Mouse (Mus musculus) mesoderm, embryonic 11.5 days (tissue): ENCODE measurements at regions not wholly inside any gene's neighbourhood (a gene's known extent, or its start where the extent isn't known, plus 50 kb on each side); places are given as distances from the start of the nearest gene placed in this dataset.

Experiments
- DNase-seq: peaks from one replicate; pipeline ENCODE4 v3.0.0-alpha.2; 2012; ENCODE audit warnings: low read depth, low spot score

GRCm38 (mm10) chr8:31746855-31747254, 1681.7 kb upstream of the 5930422O12Rik start:
- DNase-seq = no peak

DNA sequence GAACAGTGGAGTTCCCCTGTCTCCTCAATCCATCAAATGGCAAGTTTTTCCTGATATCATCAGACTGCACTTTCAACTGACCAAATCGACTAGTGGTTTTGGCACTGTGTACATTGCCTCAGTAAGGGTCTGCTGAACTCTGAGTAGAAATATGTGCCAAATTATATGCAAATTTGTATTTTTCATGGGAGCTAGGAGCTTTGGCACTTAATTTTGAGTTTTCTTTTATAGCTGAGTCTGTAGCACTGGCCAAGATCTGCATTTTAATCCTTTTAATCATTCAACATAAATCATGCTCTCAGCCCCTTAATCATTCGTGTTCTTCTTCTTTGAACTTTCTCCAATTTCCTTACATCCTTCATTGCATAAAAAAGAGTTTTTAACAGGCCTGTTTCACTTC, 1678.5 kb upstream of the 5930422O12Rik start:
- no peak for DNase-seq

- no peak for DNase-seq
These were observed 1677.9 kb upstream of the 5930422O12Rik start for GRCm38 (mm10) chr8:31750482-31751126.

- DNase-seq = no peak
These were observed 1672.8 kb upstream of the 5930422O12Rik start for GRCm38 (mm10) chr8:31755737-31756136.

DNA sequence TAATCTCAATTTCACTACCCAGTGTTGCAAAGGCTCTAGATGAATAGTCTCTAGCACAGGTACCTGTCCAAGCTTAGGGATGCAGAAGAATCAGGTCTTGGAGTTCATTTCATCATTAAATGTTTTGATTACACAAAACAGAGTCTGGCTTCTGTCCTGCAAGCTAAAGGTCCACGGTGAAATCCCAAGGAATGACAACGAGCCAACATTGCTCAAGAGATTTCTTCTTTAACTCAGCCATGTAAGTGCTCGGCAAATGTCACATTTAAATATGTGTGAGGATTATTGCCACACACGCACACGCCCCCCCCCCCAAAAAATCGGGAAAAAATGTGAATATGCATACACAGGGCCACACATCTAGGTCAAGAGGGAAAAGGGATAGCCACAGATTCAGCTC, 1666.4 kb upstream of the 5930422O12Rik start:
- DNase-seq = no peak
